Mouse (Mus musculus) yolk sac, embryonic 10.5 days (tissue): ENCODE measurements around the gene Stra6.

Experiments used
- DNase-seq: peaks from one replicate; pipeline ENCODE4 v3.0.0-alpha.2; 2017; ENCODE audit warnings: low spot score

Gene Stra6

DNA sequence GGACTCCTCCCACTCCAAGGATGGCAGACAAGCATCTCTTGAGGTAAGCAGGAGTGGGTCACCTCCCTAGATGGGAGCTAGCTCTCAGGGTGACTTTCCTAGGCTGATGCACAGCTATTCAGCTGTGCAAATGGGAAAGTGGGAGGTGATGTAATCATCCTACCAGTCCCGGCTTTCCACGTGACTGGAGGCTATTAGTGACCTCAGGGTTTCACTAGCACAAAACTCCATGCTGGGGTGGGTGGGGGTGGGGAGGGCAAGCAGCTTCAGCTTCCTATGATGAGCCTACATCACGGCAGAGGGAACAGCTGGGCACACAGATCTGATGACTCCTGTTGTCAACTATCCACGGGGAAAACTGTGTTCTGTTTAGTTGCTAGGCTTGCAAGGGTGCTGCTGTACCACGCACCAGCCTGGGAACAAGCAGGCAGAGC, 111.2 kb downstream of the Stra6 start:
- DNase-seq: no peak

DNA sequence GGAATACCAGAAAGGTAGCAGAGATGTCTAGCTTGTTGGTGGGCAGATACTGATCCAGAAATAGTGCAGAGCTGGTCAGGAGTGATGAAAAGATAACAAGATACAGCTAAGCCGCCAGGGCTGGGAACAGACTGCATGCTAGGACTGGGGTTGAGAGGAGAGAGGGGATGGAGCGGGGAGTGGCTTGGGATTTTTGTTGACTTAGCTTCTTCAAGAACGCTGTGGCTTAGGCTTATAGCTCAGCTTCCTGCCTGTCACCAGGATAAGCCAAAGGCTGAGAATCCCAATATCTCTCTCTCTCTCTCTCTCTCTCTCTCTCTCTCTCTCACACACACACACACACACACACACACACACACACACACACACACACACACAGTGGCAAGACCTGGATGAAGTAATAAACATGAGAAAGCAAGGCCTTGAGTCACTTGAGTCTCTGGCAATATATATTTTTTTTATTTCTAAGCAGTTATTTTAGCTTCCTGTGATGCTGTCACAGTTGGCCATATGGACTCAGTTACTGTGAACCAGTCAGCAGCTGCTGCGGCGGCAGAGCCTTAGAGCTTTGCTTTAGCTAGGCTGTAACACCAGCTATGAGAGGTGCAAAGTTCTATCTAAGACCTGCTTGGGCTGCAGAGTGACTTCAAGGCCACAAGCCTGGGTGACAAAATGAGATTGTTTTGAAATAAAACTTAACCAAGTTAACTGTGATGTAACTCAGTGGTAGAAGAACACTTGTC, 112.3 kb downstream of the Stra6 start:
- peak; percentile 53 for DNase-seq

DNA sequence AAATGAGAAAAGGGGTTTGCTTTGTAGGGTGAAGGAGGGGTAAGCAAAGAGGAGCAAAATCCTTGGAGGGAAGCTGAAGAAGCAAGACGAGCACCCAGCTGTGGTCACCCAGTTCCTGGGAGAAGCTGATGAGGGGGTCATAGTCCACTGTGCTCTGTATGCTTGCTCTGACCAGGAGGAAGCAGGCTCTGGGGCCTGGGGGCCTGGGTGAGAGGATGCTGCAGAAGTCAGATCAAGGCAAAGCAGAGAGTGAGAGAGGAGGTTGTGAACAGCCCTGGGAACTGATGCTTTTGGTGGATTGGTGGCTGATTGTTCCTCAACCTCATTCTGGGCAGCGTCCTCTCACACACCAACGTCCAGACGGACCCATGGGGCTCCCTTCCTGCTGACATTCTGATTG, 113.6 kb downstream of the Stra6 start:
- DNase-seq: no peak

DNA sequence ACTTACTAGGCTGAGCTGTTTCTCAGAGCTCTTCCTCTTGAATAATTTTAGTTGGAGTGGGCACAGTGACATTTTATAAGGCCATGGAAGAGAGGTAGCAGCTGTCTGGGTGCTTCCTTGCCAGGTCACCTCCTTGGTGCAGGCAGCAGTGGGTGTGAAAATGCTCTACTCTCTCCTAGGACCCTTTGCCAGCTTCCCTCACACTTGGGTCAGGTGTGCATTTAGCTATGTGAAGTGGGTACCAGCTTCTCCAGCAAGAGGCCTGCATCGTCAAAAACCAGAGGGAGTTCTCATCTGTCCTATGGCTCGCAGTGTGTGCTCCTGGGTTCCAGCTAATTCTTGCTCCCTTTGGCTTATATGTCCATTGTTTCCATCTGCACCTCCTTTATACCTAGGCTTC, 115.8 kb downstream of the Stra6 start:
- DNase-seq: no peak

DNA sequence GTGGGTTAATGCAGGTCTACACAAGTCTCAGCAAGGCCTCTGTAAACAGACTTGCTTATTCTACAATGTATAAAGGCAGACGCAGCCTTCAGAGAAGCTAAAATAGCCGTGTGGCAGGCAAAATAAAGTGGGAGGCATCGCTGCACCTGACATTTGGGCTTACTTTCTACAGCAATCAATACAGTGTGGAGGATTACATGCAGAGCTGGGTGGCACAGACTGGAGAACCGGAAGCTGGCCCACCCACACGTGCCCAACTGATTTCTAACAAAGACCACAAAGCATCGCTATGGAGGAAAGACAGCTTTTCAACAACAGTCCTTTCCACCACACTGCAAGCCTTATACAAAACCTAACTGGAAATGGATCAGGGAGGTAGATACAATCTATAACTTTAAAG, 120.9 kb downstream of the Stra6 start:
- DNase-seq: no peak

DNA sequence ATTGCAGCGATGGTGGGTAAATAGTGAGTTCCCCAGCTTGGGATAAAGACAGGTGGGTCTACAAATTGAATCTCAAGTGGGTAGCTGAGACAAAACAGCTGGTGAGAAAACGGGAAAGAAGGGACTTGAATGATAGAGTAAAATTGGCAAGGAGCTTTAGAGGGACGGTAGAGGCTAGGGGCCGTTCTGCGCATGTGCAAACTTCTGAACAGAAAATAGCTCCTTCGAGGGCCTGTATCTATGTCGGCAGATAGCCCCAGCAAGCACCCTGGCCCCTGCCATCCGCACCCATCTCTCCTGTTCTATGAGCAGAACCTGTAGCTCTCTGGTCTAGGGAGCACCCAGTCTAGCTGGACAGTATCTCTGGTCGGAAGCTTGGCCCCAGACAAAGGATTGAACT, 130.6 kb downstream of the Stra6 start:
- DNase-seq: no peak

DNA sequence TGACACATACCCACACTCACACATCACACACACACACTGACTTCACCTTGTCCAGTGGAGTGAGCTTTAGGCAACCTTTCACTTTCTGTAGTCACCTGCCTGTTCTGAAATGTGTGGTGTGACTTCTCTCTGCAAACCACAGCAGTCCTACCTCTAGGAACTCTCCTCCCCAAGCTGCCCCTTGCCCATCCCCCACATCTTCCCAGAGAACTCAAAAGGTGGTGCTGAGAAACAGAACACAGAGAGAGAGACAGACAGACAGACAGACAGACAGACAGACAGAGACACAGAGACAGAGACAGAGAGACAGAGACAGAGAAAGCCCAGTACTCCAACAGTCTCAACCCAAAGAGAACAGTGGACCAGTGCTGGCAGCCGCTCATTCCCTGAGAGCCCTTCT, 132.1 kb downstream of the Stra6 start:
- no peak for DNase-seq

DNA sequence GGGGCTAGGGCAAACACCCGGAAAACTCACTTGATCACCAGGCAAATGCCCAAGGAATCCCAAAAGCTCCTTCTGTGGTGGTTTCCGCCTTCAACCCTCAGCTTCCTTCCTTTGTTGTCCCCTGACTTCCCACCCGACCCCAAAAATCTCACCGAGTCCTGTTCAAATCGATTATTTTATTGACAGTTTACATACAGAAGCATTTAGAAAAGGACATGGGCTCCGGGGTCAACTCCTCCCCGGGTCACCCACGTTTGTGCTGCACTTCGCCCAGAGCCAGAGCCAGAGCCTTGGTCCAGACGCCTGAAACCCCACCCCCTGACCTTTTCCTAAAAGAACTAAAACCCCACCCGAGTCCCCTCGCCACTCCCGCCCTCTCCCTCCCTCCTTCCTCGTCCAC, 132.6 kb downstream of the Stra6 start:
- DNase-seq: no peak

DNA sequence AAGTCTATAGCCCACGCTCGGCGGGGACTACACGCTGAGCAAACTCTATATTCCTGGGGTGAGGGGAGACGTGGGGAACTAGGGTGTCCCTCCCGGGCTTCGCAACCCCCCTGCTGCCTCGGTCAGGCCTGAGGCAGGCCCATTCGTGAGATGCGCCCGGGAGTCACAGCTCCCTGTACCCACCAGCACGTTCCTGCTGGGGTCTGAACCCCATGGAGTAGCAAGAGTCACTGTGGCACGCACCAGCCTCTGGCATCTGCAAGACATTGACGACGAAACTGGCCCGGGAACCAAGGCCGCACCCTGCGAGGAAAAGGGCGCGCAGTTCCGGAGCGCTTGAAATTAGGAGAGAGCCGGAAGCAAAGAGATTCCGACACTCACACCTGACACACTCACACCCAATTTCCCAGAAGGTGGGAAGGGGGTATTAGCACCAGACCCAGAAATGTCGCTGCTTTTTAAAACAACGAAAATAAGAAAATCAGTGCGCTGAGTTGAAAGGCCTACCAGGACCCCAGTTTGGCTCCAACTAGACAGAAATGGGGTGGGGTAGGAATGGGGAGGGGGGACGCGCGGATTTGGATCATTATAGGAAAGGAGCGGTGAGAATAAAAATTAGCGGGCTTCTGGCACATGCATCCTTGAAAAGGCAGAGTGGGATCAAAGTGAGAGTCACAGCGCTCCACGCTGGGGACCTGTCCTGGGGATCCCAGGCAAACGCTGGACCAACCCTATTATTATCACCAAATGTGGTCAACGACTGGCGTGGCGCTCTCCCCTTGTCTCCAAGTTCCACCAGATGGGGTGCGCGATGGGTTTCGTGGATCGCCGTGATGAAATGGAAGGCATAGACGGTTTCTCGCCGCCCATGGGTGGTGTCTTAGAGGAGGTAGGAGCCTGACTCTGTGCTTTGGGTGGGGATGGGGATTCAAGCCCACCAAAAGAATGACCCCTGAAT, 133.3 kb downstream of the Stra6 start:
- DNase-seq: no peak

DNA sequence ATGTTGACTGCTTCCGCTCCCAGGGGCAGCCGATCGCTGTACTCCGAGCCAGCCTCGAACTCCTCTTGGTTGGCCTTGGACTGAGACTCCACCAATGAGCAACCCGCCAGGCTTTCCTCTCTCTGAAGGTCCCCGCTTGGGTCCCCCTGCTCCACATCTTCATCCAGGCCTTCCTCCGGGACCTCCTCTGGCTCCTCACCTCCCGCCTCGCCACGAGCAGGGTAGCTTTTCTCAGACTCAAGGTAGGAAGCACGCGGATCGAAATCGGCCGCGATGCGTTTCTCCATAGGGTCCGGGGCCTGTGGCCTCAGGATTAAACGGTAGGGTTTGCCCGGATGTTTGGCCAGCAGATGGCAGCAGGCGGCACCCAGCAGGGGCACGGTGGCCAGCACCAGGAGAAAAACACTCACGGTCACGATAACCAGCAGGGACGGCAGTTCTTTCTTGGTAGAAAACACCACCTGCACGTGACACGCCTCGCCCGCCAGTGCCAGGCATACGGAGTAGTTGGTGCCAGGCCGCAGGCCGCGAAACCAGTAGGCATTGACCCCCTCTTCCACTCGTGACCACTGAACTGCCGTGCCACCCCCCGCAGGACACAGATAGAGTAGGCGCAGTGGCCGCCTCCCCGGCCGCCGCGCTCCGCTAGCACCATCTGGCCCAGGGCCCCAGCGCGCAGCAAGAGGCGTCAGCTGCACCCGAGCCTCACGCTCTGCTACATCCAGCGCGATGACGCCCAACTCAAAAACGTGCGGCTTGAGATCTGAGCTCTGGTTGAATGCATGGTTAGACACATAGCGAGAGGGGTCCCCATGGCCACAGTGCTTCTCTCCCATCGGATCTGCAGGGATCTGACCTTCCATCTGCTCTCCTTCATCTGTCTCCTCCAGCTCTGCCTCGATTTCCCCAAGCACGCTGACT, 134.5 kb downstream of the Stra6 start:
- DNase-seq: no peak

DNA sequence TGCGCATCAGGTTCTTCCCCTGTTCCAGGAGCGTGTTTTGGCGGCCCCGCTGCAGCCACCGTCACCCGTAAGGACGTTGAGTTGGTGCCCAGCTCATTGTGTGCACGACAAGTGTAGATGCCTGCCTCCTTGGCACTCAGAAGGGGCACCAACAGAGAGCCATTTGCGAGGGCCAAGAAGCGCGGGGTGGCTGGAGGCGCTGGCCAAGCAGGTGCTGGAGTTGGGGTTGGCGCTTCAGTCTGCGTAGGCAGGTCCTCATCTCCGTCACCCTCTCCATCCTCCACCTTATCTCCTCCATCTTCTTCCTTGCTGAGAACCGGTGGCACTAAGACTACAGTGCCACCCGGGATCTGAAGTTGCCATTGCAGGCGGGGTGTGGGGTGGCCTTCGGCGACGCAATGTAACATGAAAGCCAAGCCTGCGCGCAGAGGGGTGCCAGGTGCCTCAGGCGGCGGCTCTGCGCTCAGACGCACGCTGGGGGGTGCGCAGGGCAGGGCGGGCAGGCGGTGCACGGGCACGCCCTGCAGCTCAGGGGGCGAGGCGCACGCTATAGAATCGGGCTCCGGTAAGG, 135.3 kb downstream of the Stra6 start:
- no peak for DNase-seq

DNA sequence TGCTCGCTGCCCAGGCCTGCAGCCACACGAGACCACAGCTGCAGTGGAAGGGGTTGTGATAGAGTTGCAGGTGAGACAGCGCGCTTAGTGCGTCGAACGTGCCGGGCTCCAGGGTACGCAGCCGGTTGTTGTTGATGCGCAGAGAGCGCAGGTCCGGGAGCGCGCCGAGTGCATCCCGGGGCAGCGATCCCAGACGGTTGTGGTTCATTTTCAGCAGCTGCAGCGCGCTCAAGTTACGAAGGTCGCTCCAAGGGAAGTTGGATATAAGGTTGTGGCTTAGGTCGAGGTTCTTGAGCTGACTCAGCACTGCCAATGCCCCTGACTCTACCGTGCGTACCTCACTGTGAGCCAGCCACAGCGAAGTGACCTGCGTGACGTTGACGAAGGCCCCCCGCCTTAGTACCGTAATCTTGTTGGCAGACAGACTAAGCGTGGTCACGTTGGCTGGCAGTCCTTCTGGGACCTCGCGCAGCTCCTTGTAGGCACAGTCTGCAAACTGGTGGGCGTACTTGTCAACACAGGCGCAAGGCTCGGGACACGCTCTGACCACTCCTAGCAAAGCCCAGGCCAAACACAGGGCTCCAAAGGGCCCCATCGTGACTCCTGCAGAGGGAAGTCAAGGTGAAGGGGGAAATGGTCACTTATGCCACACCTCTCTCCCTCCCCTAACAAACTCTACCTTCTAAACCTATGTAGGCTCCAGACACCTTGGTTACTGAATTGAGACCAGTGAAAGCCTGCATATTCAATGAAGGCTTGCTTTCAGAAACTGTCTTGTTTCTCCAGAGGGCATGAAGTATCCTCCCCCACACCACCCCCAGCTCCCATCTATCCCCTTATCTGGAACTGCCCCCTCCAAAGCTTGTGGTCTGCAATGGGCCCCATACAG, 136.0 kb downstream of the Stra6 start:
- DNase-seq: no peak

DNA sequence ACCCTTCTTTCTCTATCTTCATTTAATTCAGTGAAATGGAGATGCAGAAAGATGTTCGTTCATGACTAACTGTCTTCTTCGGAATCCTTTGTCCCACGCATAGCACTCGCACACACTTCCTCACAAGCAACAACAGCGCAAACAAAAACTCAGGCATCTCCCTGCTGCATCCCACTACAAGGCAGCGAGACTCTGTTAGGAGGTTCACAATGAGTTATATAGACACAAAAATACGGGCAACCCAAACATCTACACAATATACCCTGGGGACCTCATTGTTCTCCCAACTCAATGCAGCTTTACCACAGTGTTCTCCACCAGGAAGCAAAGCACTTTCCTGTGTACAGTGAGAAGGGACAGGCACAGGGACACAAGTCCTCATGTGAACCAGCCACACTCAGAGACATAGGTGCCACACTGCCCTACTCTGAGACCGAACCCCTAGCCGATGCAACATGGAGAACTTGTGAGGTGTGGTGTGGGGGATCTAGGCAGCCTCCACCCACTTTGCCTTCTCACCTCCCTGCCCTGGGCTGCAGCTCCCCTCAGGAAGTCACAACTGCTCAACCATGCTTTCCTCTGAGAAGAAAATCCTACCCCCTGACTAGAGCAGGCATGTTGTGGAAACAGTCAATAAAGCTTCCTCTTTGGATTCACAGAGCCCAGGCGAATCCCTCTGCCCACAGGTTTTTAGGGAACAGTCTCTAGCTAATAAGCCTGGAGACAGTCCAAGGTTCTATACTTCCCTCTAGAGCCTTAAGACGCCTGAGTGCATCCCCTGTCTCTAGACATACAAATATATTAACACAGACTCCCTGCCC, 136.9 kb downstream of the Stra6 start:
- no peak for DNase-seq

DNA sequence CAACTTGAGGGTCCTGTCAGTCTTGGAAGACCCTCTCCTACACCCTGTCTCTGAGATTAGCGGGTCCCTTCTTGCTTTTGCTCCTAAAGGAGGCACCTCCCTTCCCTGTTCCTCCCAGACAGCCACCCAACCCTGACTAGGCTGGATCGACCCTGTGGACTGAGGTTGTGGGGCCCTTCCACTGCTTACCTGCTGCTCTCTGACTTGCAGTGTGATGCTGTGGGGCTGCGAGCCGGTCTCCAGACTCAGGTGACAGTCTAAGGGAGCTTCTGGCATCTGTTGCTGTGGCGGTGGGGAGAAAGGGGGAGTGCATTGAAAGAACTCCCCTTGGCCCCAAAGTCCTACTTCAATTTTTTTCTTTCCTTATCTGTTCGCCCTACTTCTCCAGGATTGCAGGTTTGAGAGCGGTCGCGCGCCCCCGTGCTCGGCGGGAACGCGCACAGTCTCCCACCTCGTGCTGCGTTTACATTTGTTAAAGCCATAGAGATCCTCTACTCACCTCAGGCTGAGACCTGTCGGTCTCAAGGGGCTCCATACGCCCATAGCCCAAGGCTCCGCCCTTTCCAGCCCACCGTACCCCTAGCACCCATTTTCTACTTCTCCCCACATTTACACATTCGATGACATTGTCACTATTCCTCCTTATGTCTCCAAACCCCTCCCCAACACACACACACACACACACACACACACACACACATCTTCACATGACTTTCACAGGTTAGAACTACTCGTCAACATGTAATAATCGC, 137.7 kb downstream of the Stra6 start:
- no peak for DNase-seq

DNA sequence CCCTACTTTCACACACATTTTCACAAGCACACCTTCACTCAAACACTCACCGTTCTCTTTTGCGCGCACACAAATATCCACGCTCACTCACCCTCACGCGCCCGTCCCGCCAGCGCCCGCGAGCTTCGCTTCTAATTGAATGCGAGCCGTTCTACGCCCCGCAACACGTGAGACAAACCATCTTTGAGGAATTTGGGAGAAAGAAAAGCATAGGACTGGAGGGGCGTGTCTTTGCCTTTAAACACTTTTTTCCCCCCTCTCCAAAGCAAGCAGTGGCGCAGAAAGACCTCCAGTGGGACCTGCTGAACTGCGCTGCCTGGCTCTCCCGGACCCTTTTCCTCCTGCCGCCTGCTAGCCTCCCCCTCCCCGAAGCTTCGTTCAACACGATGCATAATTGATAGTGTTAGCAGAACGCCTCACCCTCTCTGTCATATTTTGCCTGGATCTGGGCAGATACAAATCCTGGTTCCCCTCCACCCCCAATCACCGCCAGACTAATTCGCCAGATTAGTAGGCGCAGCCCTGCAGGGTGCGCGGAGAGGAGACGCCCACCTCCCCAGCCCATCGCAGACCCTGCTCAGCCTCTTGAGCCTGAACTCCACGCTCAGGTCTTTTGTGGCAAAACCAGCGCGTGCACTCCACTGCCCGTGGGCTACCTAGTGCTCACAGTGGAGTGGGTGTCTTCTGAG, 138.4 kb downstream of the Stra6 start:
- DNase-seq: no peak

DNA sequence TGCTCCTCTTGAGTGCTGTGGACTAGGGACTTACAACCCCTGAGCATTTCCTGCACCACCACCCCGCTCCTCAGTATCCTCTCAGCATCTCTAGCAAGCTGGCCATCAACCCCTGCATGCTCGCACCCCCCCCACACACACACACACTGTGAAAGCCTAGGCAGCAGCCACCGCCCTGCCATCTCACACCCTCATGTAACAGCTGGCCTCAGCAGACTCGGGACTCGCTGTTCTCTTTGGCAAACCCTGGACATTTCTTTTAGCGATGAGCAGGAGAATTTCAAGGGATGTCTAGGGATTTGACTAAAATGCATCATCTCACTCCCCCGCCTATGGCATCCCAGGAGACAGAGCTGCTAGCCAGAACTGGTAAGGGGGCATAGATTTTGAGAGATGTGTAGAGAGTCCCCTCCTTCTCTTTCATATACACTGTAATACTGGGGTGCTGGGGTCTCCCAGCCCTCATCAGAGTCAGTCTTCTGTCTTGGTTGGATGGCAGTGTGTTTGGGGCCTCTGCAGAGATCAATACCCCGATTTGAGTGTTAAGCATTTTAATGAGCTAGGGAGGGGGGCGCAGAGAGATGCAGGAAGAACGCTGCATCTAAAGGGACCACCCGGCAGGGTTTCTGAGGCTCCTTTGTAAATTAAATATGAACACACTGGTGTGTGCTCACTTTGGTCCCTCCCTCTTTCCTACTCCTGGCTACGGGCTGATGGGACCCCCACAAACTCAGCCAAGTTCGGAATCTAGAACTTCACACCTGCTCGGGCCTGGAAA, 139.3 kb downstream of the Stra6 start:
- no peak for DNase-seq
